Mouse (Mus musculus) heart, embryonic 14.5 days (tissue): ENCODE results near the gene Mllt3. TPM values are rescaled to one million over a fixed set of nuclear protein-coding genes. Genes with fewer than 3 reads are reported as not detected.
A peak's percentile ranks its signal among the peaks of the same experiment; 100 is the strongest.

Experiments
- ATAC-seq: fragments of 200-750 bp; cut with Nextera tagmentation; 2 replicates; pipeline ENCODE4 v1.8.0; 2017; ENCODE audit warnings: low read depth, moderate TSS enrichment; ENCODE audit not compliant: insufficient number of reproducible peaks, insufficient read depth, low FRiP score
- H3K27ac ChIP-seq, 2 experiments: fragments of 200-500 bp in 1 of 2; fragments of 300-500 bp in 1 of 2; sonication (generic) in 1 of 2; replicated peaks in 1 of 2; 2 replicates each; pipeline ENCODE4 v1.5.1; 2012 to 2014; ENCODE audit warnings: low read depth in 2 of 2, low read length in 2 of 2, control low read depth in 1 of 2, mild to moderate bottlenecking in 1 of 2, mixed read lengths in 1 of 2; ENCODE audit not compliant: control insufficient read depth in 1 of 2, insufficient read depth in 1 of 2
- H3K27me3 ChIP-seq: fragments of 300-500 bp; sonication (generic); 2 replicates; pipeline ENCODE4 v1.6.1; 2014; ENCODE audit warnings: mild to moderate bottlenecking, low read length, control low read depth; ENCODE audit not compliant: control insufficient read depth, insufficient read depth
- H3K36me3 ChIP-seq: fragments of 300-500 bp; sonication (generic); 2 replicates; pipeline ENCODE4 v1.6.1; 2014; ENCODE audit warnings: mild to moderate bottlenecking, control low read depth, low read length, mixed read lengths; ENCODE audit not compliant: control insufficient read depth, insufficient read depth
- H3K4me1 ChIP-seq, 2 experiments: fragments of 200-500 bp in 1 of 2; fragments of 300-500 bp in 1 of 2; sonication (generic) in 1 of 2; 2 replicates each; pipeline ENCODE4 v1.6.1; 2012 to 2014; ENCODE audit warnings: low read length in 2 of 2, control low read depth in 1 of 2, mixed read lengths in 1 of 2; ENCODE audit not compliant: control insufficient read depth in 2 of 2, insufficient read depth in 2 of 2
- H3K4me2 ChIP-seq: fragments of 300-500 bp; sonication (generic); 2 replicates; pipeline ENCODE4 v1.6.1; 2014; ENCODE audit warnings: mild to moderate bottlenecking, low read length
- H3K4me3 ChIP-seq, 2 experiments: fragments of 200-500 bp in 1 of 2; fragments of 300-500 bp in 1 of 2; sonication (generic) in 1 of 2; 2 replicates each; pipeline ENCODE4 v1.5.1; 2012 to 2014; ENCODE audit warnings: low read length in 2 of 2, mild to moderate bottlenecking in 2 of 2, control low read depth in 1 of 2, low read depth in 1 of 2, moderate library complexity in 1 of 2; ENCODE audit not compliant: control insufficient read depth in 1 of 2, insufficient read depth in 1 of 2
- H3K9ac ChIP-seq: fragments of 300-500 bp; sonication (generic); 2 replicates; pipeline ENCODE4 v1.6.1; 2014; ENCODE audit warnings: mild to moderate bottlenecking, low read length
- H3K9me3 ChIP-seq: fragments of 300-500 bp; sonication (generic); 2 replicates; pipeline ENCODE4 v1.6.1; 2016; ENCODE audit warnings: low read length, control low read depth; ENCODE audit not compliant: control insufficient read depth
- WGBS: fragments of 180-500 bp; shearing (Covaris S2); extraction: QIAGEN DNeasy Blood & Tissue Kit; methylation state at CpG from one replicate; pipeline ENCODE4 v1.1.7; 2014; 5-methylcytosine and 5-hydroxymethylcytosine counted together
- polyA plus RNA-seq: library from polyadenylated mRNA; unstranded; fragments of >200 nt; fragmentation: Nextera tagmentation; extraction: Ambion mirVana; gene quantifications from 2 replicates; pipeline ENCODE4 v1.2.1, GENCODE M21; 2014

Mllt3 gene
- polyA plus RNA-seq, 1 experiment from 2014 or later: 33.0 TPM

DNA sequence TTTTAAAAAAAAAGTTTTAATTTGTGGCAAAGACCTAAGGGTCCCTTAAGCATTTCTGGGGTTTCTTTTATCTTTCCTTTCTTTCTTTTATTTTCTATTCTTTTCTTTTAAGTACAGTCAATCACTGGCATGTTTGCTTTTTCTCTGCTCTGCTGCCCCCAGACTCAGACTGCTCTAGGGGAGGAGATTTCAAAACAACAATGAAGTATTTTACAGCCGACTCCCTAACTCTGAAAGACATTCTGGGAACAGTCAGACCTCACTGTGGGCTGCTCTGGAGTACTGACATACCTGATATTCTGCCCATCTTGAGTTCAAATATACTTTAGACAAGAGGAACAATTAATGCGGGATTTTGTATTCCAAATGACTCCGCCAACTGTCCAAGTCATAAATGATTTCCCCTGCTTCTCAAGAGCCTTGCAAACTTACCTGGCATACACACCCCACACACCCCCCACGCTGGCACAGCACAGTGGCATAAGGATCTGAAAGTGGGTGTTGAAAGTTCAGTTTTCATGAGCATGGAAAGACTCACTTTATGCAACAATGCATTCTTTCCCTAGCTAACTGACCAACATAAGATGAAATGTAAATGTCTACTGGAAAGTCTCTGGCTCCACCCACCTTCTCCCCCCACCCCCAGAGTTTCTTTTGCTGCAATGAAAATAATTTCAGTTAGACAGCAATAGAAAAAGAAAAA lies 21.1 kb downstream of the Mllt3 start:
- H3K4me3 ChIP-seq: no peak overlapping the region
- peaks cover 11 to 49% of the 10 kb centered on the region in 2 experiments for H3K4me1 ChIP-seq
- no peaks in the 10 kb centered on the region for H3K36me3 ChIP-seq
- no peak overlapping the region for H3K27ac ChIP-seq
- H3K4me2 ChIP-seq: peak overlapping the region; percentile 46
- 64% methylated on average over 4 of the region's 4 CpGs for WGBS
- H3K9ac ChIP-seq: no peak overlapping the region
- H3K9me3 ChIP-seq: no peaks in the 10 kb centered on the region
- no peak for ATAC-seq
- H3K27me3 ChIP-seq: no peaks in the 10 kb centered on the region

DNA sequence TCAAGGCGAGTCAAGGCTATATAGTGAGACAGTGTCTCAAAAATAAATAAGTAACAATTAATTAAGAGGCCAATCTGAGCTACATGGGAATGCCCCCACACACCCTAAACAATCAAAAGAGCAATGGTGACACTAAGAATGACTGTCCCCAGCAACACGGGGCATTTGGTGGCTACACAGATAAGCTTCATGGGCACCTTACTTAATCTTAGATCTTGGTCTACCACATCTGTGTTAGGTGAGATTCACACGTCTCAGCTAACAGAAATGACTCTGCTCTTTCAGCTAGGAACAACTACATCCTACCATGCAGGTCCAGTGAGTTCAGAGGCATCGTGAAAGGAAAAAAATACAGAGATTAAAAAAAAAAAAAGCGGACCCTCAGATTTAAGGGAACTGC lies 22.7 kb downstream of the Mllt3 start:
- peaks cover 10 to 43% of the 10 kb centered on the region in 2 experiments for H3K4me1 ChIP-seq
- no peak overlapping the region for H3K4me3 ChIP-seq
- H3K4me2 ChIP-seq: no peak overlapping the region
- no peaks in the 10 kb centered on the region for H3K36me3 ChIP-seq
- ATAC-seq: no peak
- no peak overlapping the region for H3K9ac ChIP-seq
- no peaks in the 10 kb centered on the region for H3K9me3 ChIP-seq
- H3K27ac ChIP-seq: no peak overlapping the region
- H3K27me3 ChIP-seq: no peaks in the 10 kb centered on the region
- 86% methylated on average over 5 of the region's 5 CpGs for WGBS

DNA sequence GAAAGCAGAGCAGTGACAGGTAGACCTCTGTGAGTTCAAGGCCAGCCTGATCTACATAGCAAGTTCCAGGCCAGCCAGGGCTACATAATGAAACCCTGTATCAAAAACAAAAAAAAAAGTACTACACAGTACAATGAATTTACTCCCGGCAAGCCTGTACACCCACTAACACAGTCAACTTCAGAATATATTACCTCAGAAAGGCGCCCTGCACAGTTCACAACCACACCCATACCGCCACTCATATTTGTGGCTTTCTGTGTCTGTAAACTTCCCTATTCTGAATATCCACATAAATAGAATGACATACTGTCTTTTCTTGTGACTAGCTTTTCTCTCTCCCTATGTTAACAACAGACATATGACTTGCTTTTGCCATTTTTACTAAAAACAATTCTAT lies 27.4 kb downstream of the Mllt3 start:
- Histone ChIP-seq H3K27ac (no peak overlapping the region), H3K4me1 (peaks cover 3 to 19% of the 10 kb centered on the region in 2 experiments), H3K27me3 (no peaks in the 10 kb centered on the region), H3K4me2 (no peak overlapping the region), H3K4me3 (no peak overlapping the region), H3K9ac (no peak overlapping the region), H3K36me3 (0 out of 2 replicates have a peak, but pooled peaks cover 2% of the 10 kb centered on the region), H3K9me3 (no peaks in the 10 kb centered on the region)
- 91% methylated on average over 3 of the region's 3 CpGs for WGBS
- no peak for ATAC-seq

DNA sequence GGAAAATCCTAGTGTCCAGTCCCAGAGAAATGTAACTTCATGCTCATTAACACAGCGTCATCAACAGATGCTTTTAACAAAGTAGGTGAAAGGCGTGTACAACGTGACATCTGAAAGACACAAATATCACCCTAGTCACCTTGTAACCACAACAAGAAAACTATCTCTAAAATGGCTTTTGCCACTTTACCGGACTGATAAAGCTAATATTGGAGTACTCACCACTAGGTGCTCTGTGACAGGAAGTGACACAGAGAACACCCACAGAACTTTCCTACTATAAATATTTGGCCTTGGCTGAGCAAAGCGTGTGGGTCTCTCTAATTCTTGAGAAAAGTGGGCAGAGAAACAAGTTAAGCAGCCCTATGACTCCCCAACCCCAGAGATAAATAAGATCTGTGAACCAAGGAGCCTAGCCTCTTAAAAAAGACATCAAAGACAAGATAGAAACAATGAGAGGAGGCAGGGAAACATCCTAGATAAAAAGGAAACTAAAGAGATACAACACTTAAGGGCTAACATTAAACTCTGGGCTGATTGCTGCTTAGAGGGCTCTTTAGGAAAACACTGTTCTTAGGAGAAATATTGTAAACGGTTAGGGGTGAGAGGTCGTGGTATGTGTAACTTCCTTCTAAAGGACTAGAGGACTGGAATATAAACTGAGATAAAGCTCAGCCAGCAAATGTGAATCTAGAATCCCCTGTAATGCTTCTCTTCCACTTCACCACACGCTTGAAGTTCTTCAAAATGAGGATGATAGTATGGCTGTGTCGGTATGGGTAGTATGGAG lies 29.8 kb downstream of the Mllt3 start:
- 30% methylated on average over 9 of the region's 9 CpGs for WGBS
- Histone ChIP-seq H3K4me1 (peaks cover 1 to 16% of the 10 kb centered on the region in 2 experiments), H3K9ac (no peak overlapping the region), H3K4me2 (no peak overlapping the region; the same call in 1 of the 2 replicates), H3K27me3 (no peaks in the 10 kb centered on the region), H3K9me3 (no peaks in the 10 kb centered on the region), H3K27ac (peak overlapping the region; percentile 1 to 14; a peak in 1 of 4 replicates), H3K36me3 (0 out of 2 replicates have a peak, but pooled peaks cover 3% of the 10 kb centered on the region), H3K4me3 (no peak overlapping the region)
- ATAC-seq: no peak

DNA sequence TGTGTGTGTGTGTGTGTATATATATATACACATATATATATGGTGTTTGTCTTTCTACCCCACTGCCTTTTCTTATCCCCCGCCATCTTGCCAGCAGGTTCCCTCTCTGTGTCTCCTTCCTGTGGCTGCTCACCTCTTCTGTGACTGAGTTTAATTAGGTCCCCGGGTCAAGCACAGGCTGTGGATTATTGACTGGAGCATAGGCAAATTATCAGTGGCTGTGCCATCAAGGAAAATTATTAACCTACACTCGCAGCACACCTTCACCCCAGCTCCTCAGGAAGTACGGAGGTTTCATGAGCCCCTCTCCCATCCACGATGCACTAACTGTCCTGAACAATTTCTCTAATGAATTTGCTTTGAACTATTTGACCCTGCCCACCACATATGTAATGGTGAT lies 41.5 kb downstream of the Mllt3 start:
- ATAC-seq: no peak
- H3K4me3 ChIP-seq: no peak overlapping the region
- no peak overlapping the region for H3K9ac ChIP-seq
- WGBS: 95% methylated on average over 5 of the region's 5 CpGs
- no peaks in the 10 kb centered on the region for H3K27me3 ChIP-seq
- H3K4me2 ChIP-seq: no peak overlapping the region
- H3K36me3 ChIP-seq: no peaks in the 10 kb centered on the region
- peaks cover 6 to 16% of the 10 kb centered on the region in 2 experiments; a peak in 3 of 4 replicates for H3K4me1 ChIP-seq
- no peaks in the 10 kb centered on the region for H3K9me3 ChIP-seq
- no peak overlapping the region for H3K27ac ChIP-seq

DNA sequence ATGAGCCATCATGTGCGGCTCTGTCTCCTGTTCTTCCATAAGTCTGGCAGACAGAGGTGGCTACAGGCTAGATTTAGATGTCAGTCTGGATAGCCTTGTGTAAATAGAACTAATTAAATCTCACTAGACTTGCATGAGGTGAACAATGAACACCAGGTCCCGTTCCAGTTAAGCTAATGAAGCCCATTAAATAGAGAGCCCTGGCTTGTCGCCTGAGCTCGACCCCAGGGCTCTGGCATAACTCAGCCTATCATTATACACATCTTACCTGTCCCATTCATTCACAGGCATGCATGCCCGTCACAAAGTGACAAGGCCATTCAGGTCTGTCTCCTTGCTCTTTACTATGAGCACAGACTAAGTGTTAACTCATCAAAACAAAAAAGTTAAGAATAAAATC lies 42.2 kb downstream of the Mllt3 start:
- Histone ChIP-seq H3K9me3 (no peaks in the 10 kb centered on the region), H3K36me3 (no peaks in the 10 kb centered on the region), H3K27me3 (no peaks in the 10 kb centered on the region), H3K4me1 (peaks cover 6 to 16% of the 10 kb centered on the region in 2 experiments; a peak in 3 of 4 replicates), H3K4me3 (no peak overlapping the region), H3K27ac (no peak overlapping the region), H3K4me2 (no peak overlapping the region), H3K9ac (no peak overlapping the region)
- ATAC-seq: no peak
- 90% methylated on average over 5 of the region's 5 CpGs for WGBS

DNA sequence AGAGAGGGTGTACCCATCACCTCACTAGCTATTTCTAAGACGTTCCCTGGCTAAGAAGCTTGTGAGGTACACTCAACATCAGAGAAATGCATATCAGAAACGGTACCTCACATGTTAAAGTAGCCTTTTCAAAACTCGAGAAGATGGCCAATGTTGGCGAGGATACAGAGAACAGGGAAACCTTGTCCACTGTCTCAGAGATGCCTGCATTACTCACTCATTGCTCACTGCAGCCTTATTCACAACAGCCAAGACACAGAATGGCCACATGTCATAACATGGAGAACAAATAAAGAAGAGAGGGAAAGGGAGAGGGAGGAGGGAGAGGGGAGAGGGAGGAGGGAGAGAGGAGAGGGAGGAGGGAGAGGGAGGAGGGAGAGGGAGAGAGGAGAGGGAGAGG lies 47.9 kb downstream of the Mllt3 start:
- Histone ChIP-seq H3K9me3 (no peaks in the 10 kb centered on the region), H3K4me3 (no peak overlapping the region), H3K4me2 (no peak overlapping the region), H3K27ac (no peak overlapping the region), H3K36me3 (no peaks in the 10 kb centered on the region), H3K27me3 (no peaks in the 10 kb centered on the region), H3K4me1 (peaks cover 12 to 41% of the 10 kb centered on the region in 2 experiments), H3K9ac (no peak overlapping the region)
- no peak for ATAC-seq
- 52% methylated on average over 4 of the region's 4 CpGs for WGBS
